Mouse (Mus musculus): ENCODE results near the gene Itprid2.

Itprid2 gene

GRCm38 (mm10) chr2:79647094-79647493 is 11.9 kb downstream of the Itprid2 start:
- DNase-seq (ENCODE audit: extremely low read depth, insufficient read length, low spot score): no peak

DNA sequence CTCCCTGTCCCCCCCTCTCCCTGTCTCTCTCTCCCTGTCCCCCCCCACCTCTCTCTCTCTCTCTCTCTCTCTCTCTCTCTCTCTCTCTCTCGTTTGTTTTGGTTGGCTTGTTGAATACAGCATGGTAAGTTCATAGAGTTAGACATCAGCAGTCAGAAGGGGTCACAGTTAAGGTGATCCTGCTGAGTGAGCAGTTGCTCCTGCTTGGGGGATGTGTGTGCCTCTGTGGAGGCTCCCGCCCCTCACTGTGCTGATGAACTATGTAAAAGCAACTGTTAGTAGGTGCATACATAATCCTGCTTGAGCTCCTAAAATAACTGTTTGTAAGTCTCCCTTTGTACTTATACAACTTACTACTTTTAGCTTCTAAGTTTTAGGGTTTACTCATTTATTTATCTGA is 12.6 kb downstream of the Itprid2 start:
- DNase-seq (ENCODE audit: extremely low read depth, insufficient read length, low spot score): no peak

GRCm38 (mm10) chr2:79651185-79651584 is 16.0 kb downstream of the Itprid2 start:
- no peak for DNase-seq (ENCODE audit: extremely low read depth, insufficient read length, low spot score)

DNA sequence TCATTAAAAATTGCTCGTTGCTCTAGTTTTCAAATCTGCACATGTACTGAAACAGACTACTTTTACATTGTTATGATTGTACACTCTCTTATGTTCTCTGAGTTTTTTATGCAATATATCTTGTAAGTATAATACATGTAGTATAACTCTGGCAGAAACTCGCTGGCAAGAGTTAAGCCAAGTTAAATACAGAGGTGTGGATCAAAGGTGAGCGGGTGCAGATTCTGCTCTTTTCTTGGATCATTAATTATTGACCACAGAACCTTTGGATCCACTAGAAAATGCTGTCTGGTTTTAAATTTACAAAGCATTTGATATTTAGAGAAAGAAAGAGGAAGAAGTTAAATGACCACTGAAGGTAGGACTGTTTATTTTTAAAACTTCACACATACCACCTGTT is 16.5 kb downstream of the Itprid2 start:
- no peak for DNase-seq (ENCODE audit: extremely low read depth, insufficient read length, low spot score)

DNA sequence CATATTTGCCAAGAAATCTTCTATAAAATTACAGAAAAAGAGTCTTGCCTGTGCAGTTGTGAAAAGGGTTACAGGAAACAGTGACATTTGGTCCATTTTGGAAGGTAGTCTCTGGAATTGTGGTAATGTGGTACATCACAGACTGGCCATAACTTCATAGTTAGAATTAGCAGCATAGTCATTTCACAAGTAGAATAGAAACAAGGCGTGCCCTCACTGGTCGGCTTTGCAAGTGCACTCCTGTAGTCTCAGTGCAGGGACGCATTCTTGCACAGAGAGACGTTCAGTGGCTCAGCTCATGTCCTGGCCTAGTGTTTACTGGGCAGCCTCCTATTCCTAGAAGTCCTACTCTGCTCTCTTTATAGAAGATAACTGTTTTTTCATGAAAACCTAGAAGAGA is 17.4 kb downstream of the Itprid2 start:
- DNase-seq (ENCODE audit: extremely low read depth, insufficient read length, low spot score): no peak

DNA sequence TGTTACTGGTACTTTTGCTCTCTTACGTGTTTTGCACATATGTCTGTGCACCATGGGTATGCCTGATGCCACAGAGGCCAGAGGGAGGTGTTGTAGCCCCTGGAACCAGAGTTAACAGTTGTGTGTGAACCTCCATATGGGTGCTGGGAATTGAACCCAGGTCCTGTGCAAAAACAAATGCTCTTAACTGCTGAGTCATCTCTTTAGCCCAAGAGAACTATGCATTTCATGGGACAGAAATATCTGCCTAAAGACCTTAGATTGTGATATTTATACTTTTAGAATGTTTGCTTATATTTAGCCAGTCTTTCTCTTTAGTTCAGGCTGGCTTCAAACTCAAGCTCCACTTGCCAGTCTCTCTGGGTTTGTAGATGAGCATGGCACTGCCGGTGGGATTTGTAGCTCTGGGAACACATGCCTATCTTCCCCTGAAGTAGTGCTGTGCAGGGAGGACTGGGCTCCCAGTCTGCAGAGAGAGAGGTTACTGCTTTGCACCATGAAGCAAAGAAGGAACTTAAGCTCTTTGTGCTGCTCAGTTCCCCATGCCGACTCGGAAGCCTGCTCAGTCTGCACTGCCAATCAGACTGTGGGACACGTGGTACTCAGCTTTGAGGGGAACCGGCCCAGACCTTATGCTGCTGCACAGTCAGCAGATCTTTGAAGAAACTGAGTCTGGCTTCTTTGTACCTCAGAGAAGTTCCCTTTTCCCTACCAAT is 18.1 kb downstream of the Itprid2 start:
- no peak for DNase-seq (ENCODE audit: extremely low read depth, insufficient read length, low spot score)

DNA sequence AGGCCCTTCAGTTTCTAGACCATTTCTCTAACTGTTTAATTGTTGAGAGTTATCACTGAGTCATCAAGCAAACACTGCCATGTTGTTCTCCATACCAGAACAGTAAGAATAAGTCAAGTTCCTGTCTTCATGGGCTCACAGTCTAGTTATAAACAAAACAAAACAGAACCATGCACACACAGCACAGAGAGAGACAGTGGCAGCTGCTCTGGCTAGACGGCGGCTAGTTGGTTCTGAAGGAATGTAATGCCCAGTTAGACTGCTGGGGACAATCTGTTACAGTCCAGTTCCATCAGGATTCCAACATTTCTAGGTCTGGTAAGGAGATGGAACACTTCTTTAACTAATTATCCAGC is 18.6 kb downstream of the Itprid2 start:
- DNase-seq (ENCODE audit: extremely low read depth, insufficient read length, low spot score): no peak

DNA sequence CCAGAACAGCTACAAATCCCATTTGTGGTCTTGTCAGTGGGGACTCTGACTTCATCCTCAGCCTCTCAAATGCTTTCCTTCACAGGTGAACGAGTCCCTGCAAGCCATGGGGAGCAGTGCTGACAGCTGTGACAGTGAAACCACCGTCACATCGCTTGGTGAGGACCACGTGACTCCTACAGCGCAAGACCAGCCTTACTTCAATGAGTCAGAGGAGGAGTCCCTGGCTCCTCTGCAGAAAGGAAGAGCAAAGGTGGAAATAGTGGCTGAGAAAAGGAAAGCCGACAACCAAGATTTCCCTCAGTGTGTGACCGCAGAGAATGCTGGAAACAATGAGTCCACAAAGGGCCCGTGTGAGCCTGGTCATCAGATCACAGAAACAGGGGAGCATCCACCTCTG is 21.9 kb downstream of the Itprid2 start:
- DNase-seq (ENCODE audit: extremely low read depth, insufficient read length, low spot score): no peak

GRCm38 (mm10) chr2:79660417-79661185 is 25.4 kb downstream of the Itprid2 start:
- DNase-seq (ENCODE audit: extremely low read depth, insufficient read length, low spot score): no peak

DNA sequence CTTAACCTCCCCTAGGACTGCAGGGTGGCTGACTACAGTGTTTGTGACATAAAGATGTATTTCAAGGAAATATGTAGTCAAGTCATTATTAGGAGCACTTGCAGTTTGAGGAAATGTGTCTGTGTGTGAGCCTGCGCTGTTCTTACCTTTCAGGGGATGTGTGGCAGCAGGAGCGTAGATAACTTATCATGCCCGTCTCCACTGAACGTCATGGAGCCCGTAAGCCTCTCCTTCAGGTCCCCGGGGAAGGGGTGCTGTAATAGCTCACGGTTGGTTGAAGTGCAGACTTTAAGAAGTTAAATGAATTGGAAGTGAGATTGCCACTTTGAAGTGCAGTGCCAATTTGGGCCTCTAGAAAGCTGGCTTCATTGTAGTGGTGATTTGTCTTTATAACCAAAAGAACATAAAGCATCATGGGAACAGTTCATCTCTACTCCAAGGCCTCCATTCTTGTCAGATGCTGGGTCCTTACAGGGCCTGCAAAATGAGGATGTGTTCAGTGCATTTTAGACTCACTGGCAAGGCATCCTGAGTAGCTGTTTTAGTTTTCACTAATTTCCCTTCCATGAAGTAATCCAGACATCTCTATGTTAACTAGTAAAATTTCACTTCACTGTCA is 26.4 kb downstream of the Itprid2 start:
- DNase-seq (ENCODE audit: extremely low read depth, insufficient read length, low spot score): no peak

GRCm38 (mm10) chr2:79664532-79665286 is 29.6 kb downstream of the Itprid2 start:
- no peak for DNase-seq (ENCODE audit: extremely low read depth, insufficient read length, low spot score)

DNA sequence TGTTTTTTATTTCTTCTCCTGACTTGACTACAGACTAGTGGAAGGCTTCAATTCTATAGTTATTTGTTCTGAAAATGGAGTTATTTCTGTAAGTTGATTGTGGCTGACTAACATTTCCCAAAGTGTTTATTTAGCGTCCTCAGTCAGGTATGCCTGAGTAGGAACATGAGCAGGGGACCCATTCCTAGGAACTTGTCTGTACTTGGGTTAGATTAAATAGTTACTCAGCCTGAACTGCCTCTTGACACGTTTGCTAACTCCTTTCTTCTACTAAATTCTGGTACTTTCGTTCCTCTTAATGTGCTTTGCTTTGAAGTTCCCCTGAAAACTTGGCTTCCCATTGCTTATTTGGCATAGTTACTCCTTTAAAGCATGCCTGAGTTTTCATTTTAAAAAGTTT is 30.3 kb downstream of the Itprid2 start:
- DNase-seq (ENCODE audit: extremely low read depth, insufficient read length, low spot score): no peak

DNA sequence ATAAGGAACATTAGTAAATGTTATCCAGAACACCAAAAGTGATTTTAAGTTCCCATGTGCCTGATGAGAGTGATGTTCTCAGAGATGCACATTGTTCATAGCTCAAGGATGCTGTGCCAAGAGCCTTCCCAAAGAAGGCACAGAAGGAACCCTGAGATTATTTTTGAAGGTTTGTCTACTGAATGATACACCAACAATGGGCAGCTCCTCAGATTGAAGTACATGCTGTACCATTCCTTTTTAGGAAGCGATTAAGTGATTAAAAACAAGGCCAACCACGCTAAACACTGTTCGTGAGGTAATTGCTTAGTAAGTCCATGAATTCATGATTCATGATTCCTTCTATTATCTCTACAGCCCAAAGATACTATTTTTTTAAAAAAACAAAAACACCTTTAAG is 40.1 kb downstream of the Itprid2 start:
- no peak for DNase-seq (ENCODE audit: extremely low read depth, insufficient read length, low spot score)

GRCm38 (mm10) chr2:79677663-79678257 is 42.6 kb downstream of the Itprid2 start:
- no peak for DNase-seq (ENCODE audit: extremely low read depth, insufficient read length, low spot score)

GRCm38 (mm10) chr2:79681672-79682071 is 46.5 kb downstream of the Itprid2 start:
- DNase-seq (ENCODE audit: extremely low read depth, insufficient read length, low spot score): no peak

GRCm38 (mm10) chr2:79683258-79683657 is 48.1 kb downstream of the Itprid2 start:
- DNase-seq (ENCODE audit: extremely low read depth, insufficient read length, low spot score): no peak

DNA sequence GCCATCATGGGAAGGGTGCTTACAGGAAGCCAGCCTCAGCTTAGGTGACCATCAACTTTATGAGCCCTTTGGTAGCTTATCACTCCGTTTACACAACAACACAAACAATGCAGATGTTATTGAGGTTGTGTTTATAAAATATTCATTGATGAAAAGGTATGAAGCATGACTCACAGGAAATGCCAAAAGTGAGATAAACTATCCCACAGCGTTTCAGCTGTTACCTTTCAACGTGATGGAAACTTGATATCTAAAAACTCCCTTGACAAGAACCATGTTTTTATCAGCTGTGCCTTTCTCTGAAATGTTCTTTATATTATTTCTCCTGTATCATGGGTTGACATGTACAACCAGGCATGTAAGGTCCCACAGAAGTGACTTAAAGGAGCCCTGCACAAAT is 55.7 kb downstream of the Itprid2 start:
- no peak for DNase-seq (ENCODE audit: extremely low read depth, insufficient read length, low spot score)

DNA sequence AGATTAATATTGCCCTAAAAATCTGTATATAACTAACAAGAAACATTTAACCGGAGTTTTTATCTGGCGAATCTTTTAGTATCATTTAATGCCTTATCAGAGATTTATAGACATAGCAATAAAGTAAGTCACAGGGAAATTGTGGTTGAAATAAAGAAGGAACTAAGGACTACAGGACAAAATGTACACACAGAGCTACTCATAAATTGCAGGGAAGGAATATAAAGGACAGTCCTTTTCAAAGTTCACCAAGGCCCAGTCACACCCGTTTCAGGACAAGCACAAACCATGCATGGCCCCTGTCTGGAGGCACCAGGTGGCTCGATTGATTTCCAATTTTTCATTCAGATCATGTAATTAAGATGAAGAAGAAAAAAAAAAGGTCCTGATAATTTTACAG is 60.0 kb downstream of the Itprid2 start:
- DNase-seq (ENCODE audit: extremely low read depth, insufficient read length, low spot score): no peak

- no peak for DNase-seq (ENCODE audit: extremely low read depth, insufficient read length, low spot score)
Measured at GRCm38 (mm10) chr2:79695939-79696338, 60.8 kb downstream of the Itprid2 start.

DNA sequence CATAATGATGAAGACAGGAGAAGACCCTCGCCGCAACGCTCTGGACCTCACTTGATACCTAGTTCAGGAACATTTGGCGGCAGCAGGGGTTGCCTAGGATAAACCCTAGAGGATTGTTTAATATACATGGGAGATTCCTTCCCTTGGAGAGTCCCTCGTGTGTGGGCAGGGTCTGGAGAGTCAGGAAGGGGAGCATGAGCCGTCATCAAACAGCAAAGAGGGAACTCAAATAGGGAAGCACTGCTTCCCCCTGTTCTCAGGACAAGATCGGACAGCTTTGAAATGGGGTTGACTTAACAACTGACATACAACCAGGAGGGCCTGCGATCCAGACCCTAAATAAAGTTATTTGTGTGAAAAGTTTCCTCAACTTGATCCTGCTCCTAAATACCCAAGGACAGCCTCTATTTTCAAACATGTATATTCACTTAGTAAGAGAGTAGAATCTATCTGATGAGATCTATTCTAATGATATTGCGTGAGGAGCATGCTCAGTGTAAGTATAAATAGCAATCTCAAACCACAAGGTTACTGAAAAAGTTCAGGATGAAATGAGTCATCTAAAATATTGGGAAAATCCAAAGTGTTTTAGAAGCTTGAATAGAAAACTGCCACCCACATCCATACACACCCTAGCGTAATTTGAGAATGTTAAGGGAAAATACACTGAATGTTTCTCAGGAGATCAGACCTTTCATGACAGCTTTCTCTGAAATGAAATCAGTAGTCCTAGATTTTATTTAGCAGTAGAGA is 61.5 kb downstream of the Itprid2 start:
- no peak for DNase-seq (ENCODE audit: extremely low read depth, insufficient read length, low spot score)

Data from 3134 (cell line).